In the genomic region with DNA sequence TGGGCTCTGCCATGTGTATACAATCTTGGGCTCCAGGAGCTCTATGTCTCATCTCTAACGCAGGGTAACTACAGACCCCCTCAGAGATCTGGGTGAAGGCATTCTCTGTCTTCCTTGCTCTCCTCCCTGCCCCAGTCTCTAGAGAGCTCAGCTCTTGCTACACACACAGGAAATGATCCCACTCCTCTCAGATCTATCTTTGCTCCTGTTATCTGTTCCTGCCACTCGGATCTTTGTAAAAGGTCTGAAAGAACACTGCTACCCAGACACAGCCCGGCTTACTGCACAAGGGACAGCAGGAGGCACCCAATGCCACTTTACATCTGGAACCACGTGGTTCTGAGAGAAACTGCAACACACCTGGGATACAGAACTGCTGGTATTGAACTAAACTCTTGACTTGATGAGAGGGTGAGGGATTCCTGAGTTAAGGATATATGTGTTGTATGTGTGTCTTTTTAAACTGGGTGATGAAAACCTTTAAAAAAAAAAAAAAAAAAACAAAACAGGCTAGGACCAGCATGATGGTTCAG, we compare ENCODE assay signal across 15 mouse cellular contexts.
"Had no signal": no experiment of that assay in that cellular context is flagged by ENCODE, and none has a peak within 500 bp of the region (broad histone marks: within the 10 kb centered on the region; RNA-seq: fewer than 3 reads in every experiment).

No protein-coding gene starts in this region.

- H3K27me3 ChIP-seq: limb, embryonic 13.5 days; liver, embryonic 15.5 days; midbrain, embryonic 12.5 days had no signal

- DNase-seq: kidney, adult 8-10 months; kidney, postnatal 36 days; left cerebral cortex, postnatal 4 days; lung, embryonic 14.5 days; lung, postnatal 10 days; lung, postnatal 4 days; retina, postnatal 1 day; right cerebral cortex, postnatal 4 days; spleen, adult 18-20 months; thymus, adult 18-20 months; thymus, postnatal 14 days had no signal

- H3K36me3 ChIP-seq: limb, embryonic 13.5 days; liver, embryonic 15.5 days; midbrain, embryonic 12.5 days had no signal

- H3K9ac ChIP-seq: limb, embryonic 13.5 days; liver, embryonic 15.5 days; lung, embryonic 14.5 days; midbrain, embryonic 12.5 days had no signal

- H3K27ac ChIP-seq: liver, embryonic 15.5 days had no signal

- H3K4me3 ChIP-seq: limb, embryonic 13.5 days; liver, embryonic 15.5 days; midbrain, embryonic 12.5 days had no signal

- ATAC-seq: midbrain, embryonic 16.5 days had no signal

- H3K9me3 ChIP-seq: limb, embryonic 13.5 days; liver, embryonic 15.5 days; midbrain, embryonic 12.5 days had no signal

- H3K4me2 ChIP-seq: liver, embryonic 15.5 days; lung, embryonic 14.5 days; midbrain, embryonic 12.5 days had no signal
